Mouse (Mus musculus) gastrocnemius, adult 2 months (tissue): ENCODE data around the gene Col15a1. TPM values are rescaled to one million over a fixed set of nuclear protein-coding genes. Genes with fewer than 3 reads are reported as not detected.

Source experiments
- DNase-seq: peaks from one replicate; pipeline ENCODE4 v3.0.0; 2022
- H3K27ac ChIP-seq: fragments of 200-600 bp; 2 replicates; pipeline ENCODE4 v1.8.1; 2022; ENCODE audit warnings: mild to moderate bottlenecking
- H3K4me3 ChIP-seq: fragments of 200-600 bp; 2 replicates; pipeline ENCODE4 v1.8.1; 2022; ENCODE audit warnings: mild to moderate bottlenecking, moderate library complexity
- CTCF ChIP-seq: fragments of 200-600 bp; IDR thresholded peaks from 2 replicates; pipeline ENCODE4 v1.8.1; 2022; ENCODE audit warnings: antibody characterized with exemption, mild to moderate bottlenecking, moderate library complexity
- intact Hi-C: fragments of 180-260 bp; cut with DNase I; formaldehyde crosslinking; loops from one replicate; pipeline ENCODE4 v1.15.1; 2025
- total RNA-seq, 2 experiments: library from RNA; stranded (reverse); gene quantifications; 2 replicates each; pipeline ENCODE4 v1.2.3; 2021

Col15a1 gene
- total RNA-seq, 2 experiments from 2014 or later: 19.5 to 37.8 TPM

DNA sequence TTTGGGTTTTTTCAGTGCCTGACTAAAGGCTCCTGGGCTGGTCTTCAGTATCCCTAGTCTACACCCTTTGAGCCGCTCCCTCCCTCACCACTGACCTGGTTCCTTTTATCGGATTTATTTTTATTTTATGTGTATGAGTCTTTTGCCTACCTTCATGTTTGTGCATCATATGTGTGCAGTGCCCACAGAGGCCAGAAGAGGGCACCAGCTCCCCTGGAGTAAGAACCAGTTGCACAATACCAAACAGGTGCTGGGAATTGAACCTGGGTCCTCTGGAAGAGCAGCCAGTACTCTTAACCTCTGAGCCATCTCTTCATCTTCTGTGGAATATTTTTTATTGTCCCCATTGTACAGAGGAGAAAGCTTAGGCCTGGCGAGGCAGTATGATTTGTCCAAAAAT, 44.7 kb downstream of the Col15a1 start:
- TF ChIP-seq CTCF: peak; percentile 40
- H3K4me3 ChIP-seq: no peak overlapping the region
- H3K27ac ChIP-seq: peak overlapping the region; percentile 77
- intact Hi-C loops: no loop called here
- DNase-seq: no peak

- Histone ChIP-seq H3K4me3 (no peak overlapping the region), H3K27ac (no peak overlapping the region)
- intact Hi-C loops: loop anchor here (1.0 kb wide), 1 partner anchor 127 kb away; no protein-coding TSS in a partner anchor
- peak; percentile 87 for DNase-seq
- TF ChIP-seq CTCF: peak; percentile 97
These were observed 47.7 kb downstream of the Col15a1 start for GRCm38 (mm10) chr4:47255641-47256040.

DNA sequence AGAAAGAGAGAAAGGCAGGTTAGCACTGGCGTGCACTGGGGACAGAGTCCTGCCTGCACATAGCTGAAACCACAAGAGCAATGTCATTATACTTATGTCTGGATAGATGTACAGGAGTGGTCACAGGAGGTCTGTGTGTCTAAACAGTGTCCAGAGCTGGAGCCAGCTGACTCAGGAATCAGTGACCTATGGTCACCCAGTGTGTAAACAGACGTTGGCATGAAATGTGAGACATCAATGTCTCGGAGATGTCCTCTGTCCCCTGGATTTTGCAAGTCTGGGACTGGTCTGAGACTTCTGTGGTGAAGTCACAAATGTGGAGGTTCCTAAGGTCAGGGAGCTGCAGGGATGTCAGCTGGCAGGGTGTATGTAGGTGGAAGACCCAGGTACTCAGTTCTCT, 50.2 kb downstream of the Col15a1 start:
- no peak for TF ChIP-seq CTCF
- intact Hi-C loops: no loop called here
- no peak for DNase-seq

DNA sequence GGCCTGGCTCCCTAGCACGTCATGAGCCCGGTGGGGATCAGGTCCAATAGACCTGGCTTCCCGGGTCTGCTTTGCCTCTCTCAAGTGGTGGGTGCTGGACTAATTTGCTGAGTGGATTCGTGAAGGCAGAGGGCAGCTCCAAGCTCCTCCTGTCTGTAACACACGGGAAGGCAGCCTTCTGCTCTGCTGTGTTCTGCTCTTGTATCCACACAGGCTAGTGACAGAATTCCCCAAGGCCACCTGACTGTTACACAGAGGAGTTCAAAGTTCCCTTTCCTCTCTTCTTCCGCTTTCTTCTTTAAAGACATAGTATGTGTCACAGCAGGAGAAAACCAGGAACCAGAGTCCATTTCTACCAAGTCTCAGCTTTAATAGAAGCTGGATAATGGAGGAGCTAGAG, 53.1 kb downstream of the Col15a1 start:
- intact Hi-C loops: no loop called here
- Histone ChIP-seq H3K27ac (no peak overlapping the region), H3K4me3 (no peak overlapping the region)
- DNase-seq: no peak
- no peak for TF ChIP-seq CTCF

More for the DNA sequence above, 50.2 kb downstream of the Col15a1 start:
- Histone ChIP-seq H3K4me3 (no peak overlapping the region), H3K27ac (peak overlapping the region; percentile 72)

DNA sequence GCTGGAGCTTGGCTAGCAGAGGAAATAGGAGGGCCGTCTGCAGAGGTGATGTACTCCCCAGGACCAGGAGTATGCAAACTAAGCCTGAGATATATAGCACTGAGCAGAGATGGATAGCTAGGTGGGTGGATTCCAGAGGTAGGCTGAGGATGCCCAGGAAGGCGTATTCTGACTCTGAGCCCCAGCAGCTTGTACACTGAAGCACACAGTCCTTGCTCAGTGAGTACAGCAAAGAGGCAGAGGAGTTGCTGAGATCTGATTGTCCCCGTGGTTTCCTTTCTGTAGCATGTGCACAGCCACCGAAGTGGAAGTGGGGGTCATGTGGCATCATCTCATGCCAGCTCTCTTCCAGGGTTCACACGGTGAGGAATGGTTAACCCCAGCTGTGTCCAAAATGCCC, 54.0 kb downstream of the Col15a1 start:
- no peak for TF ChIP-seq CTCF
- no peak for DNase-seq
- no peak overlapping the region for H3K4me3 ChIP-seq
- no peak overlapping the region for H3K27ac ChIP-seq
- intact Hi-C loops: no loop called here

- DNase-seq: no peak
- intact Hi-C loops: no loop called here
- no peak overlapping the region for H3K27ac ChIP-seq
- H3K4me3 ChIP-seq: no peak overlapping the region
- no peak for TF ChIP-seq CTCF
These were observed 57.6 kb downstream of the Col15a1 start for GRCm38 (mm10) chr4:47265555-47265954.

- no peak overlapping the region; the same call in 1 of the 2 replicates for H3K27ac ChIP-seq
- TF ChIP-seq CTCF: no peak
- no peak overlapping the region for H3K4me3 ChIP-seq
- DNase-seq: peak; percentile 21
- intact Hi-C loops: no loop called here
These were observed 64.6 kb downstream of the Col15a1 start for GRCm38 (mm10) chr4:47272452-47273130.

GRCm38 (mm10) chr4:47273795-47274194, 65.8 kb downstream of the Col15a1 start:
- TF ChIP-seq CTCF: no peak
- H3K27ac ChIP-seq: no peak overlapping the region
- no peak for DNase-seq
- intact Hi-C loops: no loop called here
- H3K4me3 ChIP-seq: no peak overlapping the region

DNA sequence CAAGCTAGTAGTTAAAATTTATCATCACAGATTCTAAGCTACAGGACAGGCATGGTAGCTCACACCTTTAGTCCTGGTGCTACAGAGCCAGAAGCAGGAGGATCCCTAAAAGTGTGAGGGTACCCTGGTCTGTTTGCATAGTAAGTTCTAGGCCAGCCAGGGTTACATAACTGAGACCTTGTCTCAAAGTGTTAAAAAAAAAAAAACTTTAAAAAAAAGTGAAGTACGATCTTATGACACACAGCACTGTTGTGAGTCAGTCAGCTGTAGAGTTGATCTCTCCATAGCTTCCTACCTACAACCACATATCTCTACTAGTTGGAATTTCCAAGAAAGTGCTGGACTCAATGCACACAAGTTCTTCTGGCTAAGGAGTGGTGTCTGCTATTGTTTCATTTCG, 67.0 kb downstream of the Col15a1 start:
- intact Hi-C loops: no loop called here
- no peak for DNase-seq
- Histone ChIP-seq H3K4me3 (no peak overlapping the region), H3K27ac (peak overlapping the region; percentile 84)
- TF ChIP-seq CTCF: no peak

- intact Hi-C loops: no loop called here
- no peak overlapping the region for H3K4me3 ChIP-seq
- TF ChIP-seq CTCF: no peak
- no peak for DNase-seq
- H3K27ac ChIP-seq: no peak overlapping the region
These were observed 70.4 kb downstream of the Col15a1 start for GRCm38 (mm10) chr4:47278397-47278796.

DNA sequence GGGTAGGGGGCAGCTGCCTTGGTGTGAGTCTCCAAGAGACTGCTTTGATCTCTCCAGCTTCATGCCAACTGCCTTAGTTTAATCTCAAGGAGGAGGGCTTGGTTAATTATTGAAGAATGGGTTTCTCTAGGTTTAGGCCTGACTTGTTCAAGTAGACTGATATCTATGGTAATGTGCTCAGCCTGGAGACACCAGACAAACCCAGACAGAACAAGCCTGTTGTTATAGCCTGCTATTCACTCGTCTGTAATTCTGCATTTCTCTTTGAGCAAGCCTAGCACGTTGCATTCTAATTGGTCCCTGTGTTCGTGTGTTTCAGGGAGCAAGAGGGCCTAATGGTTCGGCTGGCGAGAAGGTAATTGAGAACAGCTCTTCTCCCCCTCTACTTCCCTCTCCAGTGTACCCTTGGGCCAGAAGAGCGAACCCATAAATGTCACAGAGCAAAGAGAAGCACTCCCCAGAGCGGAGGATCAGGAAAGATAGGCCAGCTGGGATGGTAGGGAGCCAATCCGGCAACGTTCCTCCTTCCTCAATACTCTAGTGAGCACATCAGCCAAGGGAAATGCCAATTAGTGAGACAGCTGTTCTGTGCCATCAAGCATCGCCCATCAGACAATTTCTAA, 71.2 kb downstream of the Col15a1 start:
- DNase-seq: peak; percentile 20
- peak overlapping the region; percentile 43 for H3K27ac ChIP-seq
- H3K4me3 ChIP-seq: no peak overlapping the region
- TF ChIP-seq CTCF: no peak
- intact Hi-C loops: no loop called here

DNA sequence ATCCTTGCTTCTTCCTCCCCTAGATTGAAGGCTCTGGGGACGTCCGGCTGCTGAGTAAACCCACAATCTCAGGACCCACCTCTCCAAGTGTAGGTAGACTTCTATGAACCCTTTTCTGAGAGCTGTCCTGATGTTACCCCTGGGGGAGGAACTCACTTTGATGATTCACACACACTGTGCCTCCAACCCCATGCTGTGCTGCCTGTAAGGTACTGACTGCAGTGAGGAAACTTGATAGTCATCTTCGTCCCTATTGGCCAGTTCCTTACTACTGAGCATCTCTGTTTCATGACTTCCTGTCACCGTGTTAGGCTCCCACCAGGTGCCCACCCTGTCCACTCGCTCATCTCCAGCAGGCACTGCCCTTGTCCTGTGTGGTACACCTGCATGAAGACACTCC, 72.2 kb downstream of the Col15a1 start:
- intact Hi-C loops: no loop called here
- H3K27ac ChIP-seq: 0 out of 2 replicates have a peak overlapping the region, but pooled peaks have one; percentile 43
- no peak overlapping the region for H3K4me3 ChIP-seq
- no peak for TF ChIP-seq CTCF
- no peak for DNase-seq

- intact Hi-C loops: no loop called here
- Histone ChIP-seq H3K27ac (peak overlapping the region; percentile 66; the same call in 1 of the 2 replicates), H3K4me3 (no peak overlapping the region)
- peak; percentile 20 for DNase-seq
- TF ChIP-seq CTCF: no peak
These were observed 74.1 kb downstream of the Col15a1 start for GRCm38 (mm10) chr4:47281920-47282682.
